Mouse (Mus musculus): ENCODE data around the gene Tnik. TPM values are rescaled to one million over a fixed set of nuclear protein-coding genes. Genes with fewer than 3 reads are reported as not detected.

Gene Tnik
- polyA plus RNA-seq, 1 experiment from 2014 or later = 26.1 TPM

- no peak for DNase-seq (ENCODE audit: low spot score)
These were observed 136.7 kb downstream of the Tnik start for GRCm38 (mm10) chr3:28399593-28400216.

- no peak for DNase-seq (ENCODE audit: low spot score)
These were observed 138.3 kb downstream of the Tnik start for GRCm38 (mm10) chr3:28401335-28401734.

GRCm38 (mm10) chr3:28402221-28402620, 139.2 kb downstream of the Tnik start:
- DNase-seq (ENCODE audit: low spot score) = peak; percentile 15

GRCm38 (mm10) chr3:28405391-28405790, 142.4 kb downstream of the Tnik start:
- peak; percentile 52 for DNase-seq (ENCODE audit: low spot score)

- peak; percentile 4 for DNase-seq (ENCODE audit: low spot score)
These were observed 145.9 kb downstream of the Tnik start for GRCm38 (mm10) chr3:28408859-28409459.

- DNase-seq (ENCODE audit: low spot score) = peak; percentile 15
These were observed 147.3 kb downstream of the Tnik start for GRCm38 (mm10) chr3:28410269-28410668.

- DNase-seq (ENCODE audit: low spot score) = no peak
These were observed 153.0 kb downstream of the Tnik start for GRCm38 (mm10) chr3:28415986-28416385.

- DNase-seq (ENCODE audit: low spot score) = no peak
These were observed 154.2 kb downstream of the Tnik start for GRCm38 (mm10) chr3:28417091-28417715.

- no peak for DNase-seq (ENCODE audit: low spot score)
These were observed 157.2 kb downstream of the Tnik start for GRCm38 (mm10) chr3:28420194-28420593.

GRCm38 (mm10) chr3:28420698-28421097, 157.7 kb downstream of the Tnik start:
- DNase-seq (ENCODE audit: low spot score) = no peak

- no peak for DNase-seq (ENCODE audit: low spot score)
These were observed 158.8 kb downstream of the Tnik start for GRCm38 (mm10) chr3:28421798-28422197.

GRCm38 (mm10) chr3:28422221-28422620, 159.2 kb downstream of the Tnik start:
- DNase-seq (ENCODE audit: low spot score) = no peak

GRCm38 (mm10) chr3:28425911-28426310, 162.9 kb downstream of the Tnik start:
- no peak for DNase-seq (ENCODE audit: low spot score)

- DNase-seq (ENCODE audit: low spot score) = no peak
These were observed 168.4 kb downstream of the Tnik start for GRCm38 (mm10) chr3:28431459-28431858.

GRCm38 (mm10) chr3:28432321-28432720, 169.3 kb downstream of the Tnik start:
- DNase-seq (ENCODE audit: low spot score) = no peak

- DNase-seq (ENCODE audit: low spot score) = no peak
These were observed 172.5 kb downstream of the Tnik start for GRCm38 (mm10) chr3:28435478-28435877.

GRCm38 (mm10) chr3:28437429-28437828, 174.4 kb downstream of the Tnik start:
- DNase-seq (ENCODE audit: low spot score) = no peak

- no peak for DNase-seq (ENCODE audit: low spot score)
These were observed 178.5 kb downstream of the Tnik start for GRCm38 (mm10) chr3:28441545-28441944.

GRCm38 (mm10) chr3:28442116-28442515, 179.1 kb downstream of the Tnik start:
- no peak for DNase-seq (ENCODE audit: low spot score)

- no peak for DNase-seq (ENCODE audit: low spot score)
These were observed 184.9 kb downstream of the Tnik start for GRCm38 (mm10) chr3:28447950-28448349.

- no peak for DNase-seq (ENCODE audit: low spot score)
These were observed 190.4 kb downstream of the Tnik start for GRCm38 (mm10) chr3:28453458-28453857.

GRCm38 (mm10) chr3:28456842-28457241, 193.8 kb downstream of the Tnik start:
- no peak for DNase-seq (ENCODE audit: low spot score)

GRCm38 (mm10) chr3:28457517-28457916, 194.5 kb downstream of the Tnik start:
- no peak for DNase-seq (ENCODE audit: low spot score)

All from thymus, postnatal 0 days (tissue).